Mouse (Mus musculus): ENCODE measurements at regions not wholly inside any gene's neighbourhood (a gene's known extent, or its start where the extent isn't known, plus 50 kb on each side); places are given as distances from the start of the nearest gene placed in this dataset.
A peak's percentile ranks its signal among the peaks of the same experiment; 100 is the strongest.

GRCm38 (mm10) chr16:70733016-70733415, 419.3 kb downstream of the Gbe1 start:
- Histone ChIP-seq H3K9ac (ENCODE audit: control insufficient read depth, low read depth, low read length, poor library complexity, severe bottlenecking) (no peak overlapping the region), H3K9me3 (replicated peaks; ENCODE audit: insufficient read depth, low read length) (no peaks in the 10 kb centered on the region), H3K27ac (ENCODE audit: control insufficient read depth, low read depth, low read length) (no peak overlapping the region), H3K4me3 (ENCODE audit: control insufficient read depth in 1 of 2, insufficient read depth in 1 of 2, low read depth in 2 of 2, low read length in 2 of 2) (no peak overlapping the region), H3K36me3 (ENCODE audit: control insufficient read depth in 1 of 2, insufficient read depth in 2 of 2, low read length in 2 of 2) (no peaks in the 10 kb centered on the region), H3K27me3 (ENCODE audit: control insufficient read depth in 1 of 2, insufficient read depth in 2 of 2, low read length in 2 of 2) (no peaks in the 10 kb centered on the region), H3K79me2 (ENCODE audit: control insufficient read depth, insufficient read depth, low read length, poor library complexity) (no peaks in the 10 kb centered on the region), H3K4me1 (ENCODE audit: control insufficient read depth in 1 of 2, insufficient read depth in 2 of 2, low read length in 2 of 2) (no peaks in the 10 kb centered on the region)
- no peak for TF ChIP-seq MAX (IDR thresholded peaks at IDR 0.05; ENCODE audit: low read length)
- no peak for TF ChIP-seq MAZ (IDR thresholded peaks at IDR 0.05; ENCODE audit: low read depth, low read length)
- TF ChIP-seq RCOR1 (IDR thresholded peaks at IDR 0.05; ENCODE audit: low read depth, low read length) = no peak
- no peak for TF ChIP-seq ZMIZ1 (IDR thresholded peaks at IDR 0.05; ENCODE audit: low read depth, low read length)
- TF ChIP-seq ELF1 (IDR thresholded peaks at IDR 0.05; ENCODE audit: low read depth, low read length) = no peak
- no peak for TF ChIP-seq E2F4 (IDR thresholded peaks at IDR 0.05; ENCODE audit: borderline replicate concordance, low read depth, low read length)
- no peak for TF ChIP-seq TAL1 (IDR thresholded peaks at IDR 0.05; ENCODE audit: low read length)
- TF ChIP-seq ZC3H11A (IDR thresholded peaks at IDR 0.05; ENCODE audit: low read depth, low read length) = no peak
- DNase-seq (ENCODE audit: low read depth, low spot score) = peak; percentile 12

DNA sequence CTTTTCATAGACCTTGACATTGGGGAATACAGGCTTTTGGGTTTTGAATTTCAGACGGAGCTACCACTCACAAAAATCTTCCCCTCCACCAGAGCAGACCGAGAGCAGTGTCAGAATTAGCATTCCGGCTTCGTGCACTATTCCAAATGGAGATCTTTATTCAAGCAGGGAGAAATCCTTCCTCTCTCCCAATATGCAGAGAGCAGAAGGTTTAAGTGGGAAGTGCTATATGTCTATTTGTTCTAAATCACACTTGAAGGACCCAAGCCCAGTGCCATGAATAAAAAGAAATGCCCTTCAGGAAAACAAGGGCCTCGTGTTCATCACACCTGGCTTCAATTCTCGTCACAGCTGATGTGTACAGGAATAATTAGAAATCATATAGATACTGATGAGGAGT, 426.3 kb downstream of the Gbe1 start:
- no peaks in the 10 kb centered on the region for H3K4me1 ChIP-seq (ENCODE audit: control insufficient read depth in 1 of 2, insufficient read depth in 2 of 2, low read length in 2 of 2)
- no peak overlapping the region for H3K4me3 ChIP-seq (ENCODE audit: control insufficient read depth in 1 of 2, insufficient read depth in 1 of 2, low read depth in 2 of 2, low read length in 2 of 2)
- H3K27me3 ChIP-seq (ENCODE audit: control insufficient read depth in 1 of 2, insufficient read depth in 2 of 2, low read length in 2 of 2) = no peaks in the 10 kb centered on the region; a peak in 1 of 4 replicates
- no peak overlapping the region for H3K9ac ChIP-seq (ENCODE audit: control insufficient read depth, low read depth, low read length, poor library complexity, severe bottlenecking)
- H3K9me3 ChIP-seq (replicated peaks; ENCODE audit: insufficient read depth, low read length) = no peaks in the 10 kb centered on the region
- no peaks in the 10 kb centered on the region for H3K79me2 ChIP-seq (ENCODE audit: control insufficient read depth, insufficient read depth, low read length, poor library complexity)
- no peak for TF ChIP-seq NELFE (IDR thresholded peaks at IDR 0.05; ENCODE audit: low read depth, low read length)
- no peak for TF ChIP-seq HCFC1 (IDR thresholded peaks at IDR 0.05; ENCODE audit: low read depth, low read length)
- TF ChIP-seq CHD2 (IDR thresholded peaks at IDR 0.05; ENCODE audit: low read length) = no peak
- TF ChIP-seq ETS1 (IDR thresholded peaks at IDR 0.05; ENCODE audit: low read depth, low read length) = no peak
- TF ChIP-seq TAL1 (IDR thresholded peaks at IDR 0.05; ENCODE audit: low read length) = no peak
- no peak for TF ChIP-seq USF2 (IDR thresholded peaks at IDR 0.05; ENCODE audit: borderline replicate concordance in 1 of 2, insufficient read depth in 1 of 2, low read depth in 1 of 2, low read length in 2 of 2)
- no peak for TF ChIP-seq MAZ (IDR thresholded peaks at IDR 0.05; ENCODE audit: low read depth, low read length)
- TF ChIP-seq MXI1 (IDR thresholded peaks at IDR 0.05; ENCODE audit: low read depth, low read length) = no peak
- TF ChIP-seq MYB (IDR thresholded peaks at IDR 0.05; ENCODE audit: low read depth, low read length) = no peak
- TF ChIP-seq SIN3A (IDR thresholded peaks at IDR 0.05; ENCODE audit: low read length) = no peak
- TF ChIP-seq EP300 (IDR thresholded peaks at IDR 0.05; ENCODE audit: low read depth in 1 of 2, low read length in 2 of 2) = no peak
- no peak for TF ChIP-seq ZC3H11A (IDR thresholded peaks at IDR 0.05; ENCODE audit: low read depth, low read length)
- TF ChIP-seq MEF2A (IDR thresholded peaks at IDR 0.05; ENCODE audit: extremely low read depth, insufficient replicate concordance, low read depth, low read length, poor library complexity, severe bottlenecking) = no peak
- no peaks in the 10 kb centered on the region for H3K36me3 ChIP-seq (ENCODE audit: control insufficient read depth in 1 of 2, insufficient read depth in 2 of 2, low read length in 2 of 2)
- DNase-seq (ENCODE audit: low read depth, low spot score) = no peak
- no peak overlapping the region for H3K27ac ChIP-seq (ENCODE audit: control insufficient read depth, low read depth, low read length)
